Mouse (Mus musculus) right cerebral cortex, postnatal 4 days (tissue): Measurements from ENCODE around the gene Acot12.

Experiments used
- DNase-seq: peaks from one replicate; pipeline ENCODE4 v3.0.0-alpha.2; 2022

Acot12 gene

GRCm38 (mm10) chr13:91827876-91828275 is 86.6 kb downstream of the Acot12 start:
- no peak for DNase-seq
